Mouse (Mus musculus) G1E (cell line): ENCODE measurements around the gene Copb1.

ENCODE experiments used
- CTCF ChIP-seq: IDR thresholded peaks from 2 replicates; pipeline ENCODE4 v1.5.1; 2012; ENCODE audit warnings: low read depth, low read length, inconsistent platforms, mixed read lengths
- GATA1 ChIP-seq: IDR thresholded peaks from 2 replicates; pipeline ENCODE4 v1.6.1; 2012; ENCODE audit warnings: borderline replicate concordance, low read length, inconsistent platforms, mixed read lengths
- GATA2 ChIP-seq: IDR thresholded peaks from 2 replicates; pipeline ENCODE4 v1.6.1; 2012; ENCODE audit warnings: low read depth, low read length, inconsistent platforms, borderline replicate concordance

GRCm38 (mm10) chr7:114194224-114194623 lies 60.3 kb downstream of the Copb1 start:
- TF ChIP-seq CTCF (no peak), GATA1 (no peak), GATA2 (no peak)
